9 mouse cellular contexts compared by ENCODE assay signal in genomic region chr1:160080800-160081436, GRCm38 (mm10). TPM values are rescaled to one million over a fixed set of nuclear protein-coding genes. Genes with fewer than 3 reads are reported as not detected.
DNase-seq lines count a peak whose midpoint lies in the region; ATAC-seq and TF ChIP-seq lines count a peak whose summit lies in the region.
"Had no signal": no experiment of that assay in that cellular context is flagged by ENCODE, and none has a peak within 500 bp of the region (broad histone marks: within the 10 kb centered on the region; RNA-seq: fewer than 3 reads in every experiment).

No protein-coding gene starts in this region.

- no peak for DNase-seq in Patski (ENCODE audit: low read depth, low spot score)
- DNase-seq in cerebellum, adult 18-20 months = peak; percentile 69 to 83
- peak; percentile 88 for DNase-seq in forebrain, postnatal 0 days
- DNase-seq in hindbrain, embryonic 14.5 days (ENCODE audit: low spot score) = peak; percentile 91
- DNase-seq in layer of hippocampus, postnatal 25 days (ENCODE audit: extremely low spot score in 1 of 2, low spot score in 1 of 2) = peak; percentile 87 to 99
- peak; percentile 92 for DNase-seq in lung, postnatal 36 days
- peak; percentile 75 for DNase-seq in retina, postnatal 1 day
- DNase-seq in urinary bladder, postnatal 10 days (ENCODE audit: low spot score) = peak; percentile 39

- H3K4me3 ChIP-seq in forebrain, postnatal 0 days (ENCODE audit: low read depth, low read length) = no peak overlapping the region
- H3K4me3 ChIP-seq in hindbrain, embryonic 14.5 days (replicated peaks; ENCODE audit: low read length) = no peak overlapping the region
- H3K4me3 ChIP-seq: myocyte had no signal

- H3K9ac ChIP-seq in forebrain, postnatal 0 days = no peak overlapping the region
- H3K9ac ChIP-seq in hindbrain, embryonic 14.5 days = no peak overlapping the region

- peak; percentile 65 for ATAC-seq in Patski
- peak; percentile 79 for ATAC-seq in forebrain, postnatal 0 days
- peak; percentile 47; the same call in 1 of the 2 replicates for ATAC-seq in hindbrain, embryonic 14.5 days (ENCODE audit: low FRiP score)

- no peaks in the 10 kb centered on the region for H3K4me1 ChIP-seq in forebrain, postnatal 0 days (ENCODE audit: insufficient read depth)
- 0 out of 2 replicates have a peak, but pooled peaks cover 3% of the 10 kb centered on the region for H3K4me1 ChIP-seq in hindbrain, embryonic 14.5 days (replicated peaks; ENCODE audit: control insufficient read depth, insufficient read depth, low read length)

- H3K27ac ChIP-seq in forebrain, postnatal 0 days (ENCODE audit: low read depth, low read length) = no peak overlapping the region
- no peak overlapping the region for H3K27ac ChIP-seq in hindbrain, embryonic 14.5 days

- in situ Hi-C loops in Patski (cut with MboI; ENCODE audit: low pct_unique_long_range_greater_than_20kb) = loop anchor here (10.0 kb wide), 1 partner anchor 686 kb away; no protein-coding TSS in a partner anchor

- H3K27me3 ChIP-seq in Patski = no peaks in the 10 kb centered on the region
- no peaks in the 10 kb centered on the region for H3K27me3 ChIP-seq in forebrain, postnatal 0 days (ENCODE audit: insufficient read depth, low read length)
- H3K27me3 ChIP-seq in hindbrain, embryonic 14.5 days (ENCODE audit: control insufficient read depth, insufficient read depth, low read length) = no peaks in the 10 kb centered on the region

- WGBS in forebrain, postnatal 0 days = 24% methylated on average over 2 of the region's 2 CpGs
- 30% methylated on average over 2 of the region's 2 CpGs for WGBS in hindbrain, embryonic 14.5 days

- peak; percentile 59 for TF ChIP-seq CTCF in Patski (IDR thresholded peaks at IDR 0.05)
- TF ChIP-seq CTCF in forebrain, postnatal 0 days (IDR thresholded peaks at IDR 0.05; ENCODE audit: low read depth) = peak; percentile 98

- CTCF ChIA-PET in Patski (lab: Charles Lee) = interaction anchor here (0.8 to 2.3 kb wide), 11 partner anchors 10 to 557 kb away, joined by 3 to 15 read pairs (median 3); partner anchors contain the start of gene Tnr

- POLR2A ChIA-PET in Patski (lab: Charles Lee) = interaction anchor here (0.6 to 0.7 kb wide), 2 partner anchors 53 to 1224 kb away, joined by 3 read pairs; no protein-coding TSS in a partner anchor

- no peak overlapping the region for H3K4me2 ChIP-seq in forebrain, postnatal 0 days (ENCODE audit: low read depth)
- no peak overlapping the region for H3K4me2 ChIP-seq in hindbrain, embryonic 14.5 days (replicated peaks)

- H3K36me3 ChIP-seq in forebrain, postnatal 0 days (ENCODE audit: insufficient read depth) = no peaks in the 10 kb centered on the region
- no peaks in the 10 kb centered on the region for H3K36me3 ChIP-seq in hindbrain, embryonic 14.5 days (replicated peaks; ENCODE audit: control insufficient read depth, insufficient read depth)

- H3K9me3 ChIP-seq in forebrain, postnatal 0 days (ENCODE audit: low read length) = no peaks in the 10 kb centered on the region
- H3K9me3 ChIP-seq in hindbrain, embryonic 14.5 days (ENCODE audit: control insufficient read depth, low read length) = no peaks in the 10 kb centered on the region

RNA-seq across cellular contexts. Expression of gene 4930523C07Rik, which starts 36.7 kb away (rescaled TPM):
- polyA plus RNA-seq in Patski (2021) = 33.1 TPM
- total RNA-seq in forebrain, postnatal 0 days (2014; rRNA removed) = 1.0 and 3.3 TPM in 2 replicates
- polyA plus RNA-seq in forebrain, postnatal 0 days (2015; fragmentation: Nextera tagmentation; extraction: Ambion mirVana) = 2.5 and 3.8 TPM in 2 replicates
- 2.8 and 2.9 TPM in 2 replicates for polyA plus RNA-seq in hindbrain, embryonic 14.5 days (2014; fragmentation: Nextera tagmentation; extraction: Ambion mirVana)
- total RNA-seq in layer of hippocampus, postnatal 25 days (2021) = 1 to 10 TPM; 1.5 to 2.8 TPM
